Mouse (Mus musculus) heart, embryonic 16.5 days (tissue): ENCODE results near the gene Spint4. TPM values are rescaled to one million over a fixed set of nuclear protein-coding genes. Genes with fewer than 3 reads are reported as not detected.
A peak's percentile ranks its signal among the peaks of the same experiment; 100 is the strongest.

Source experiments
- ATAC-seq: fragments of 200-750 bp; cut with Nextera tagmentation; replicated peaks from 2 replicates; pipeline ENCODE4 v1.8.0; 2017; ENCODE audit warnings: moderate number of reproducible peaks; ENCODE audit not compliant: insufficient read depth, low FRiP score; ENCODE audit errors: extremely low read depth
- H3K27ac ChIP-seq: fragments of 300-500 bp; sonication (generic); 2 replicates; pipeline ENCODE4 v1.5.1; 2014; ENCODE audit warnings: mild to moderate bottlenecking, low read length, control low read depth, moderate library complexity
- H3K27me3 ChIP-seq: fragments of 300-500 bp; sonication (generic); 2 replicates; pipeline ENCODE4 v1.6.1; 2014; ENCODE audit warnings: low read length, mixed read lengths; ENCODE audit not compliant: control insufficient read depth, insufficient read depth
- H3K36me3 ChIP-seq: fragments of 300-500 bp; sonication (generic); 2 replicates; pipeline ENCODE4 v1.6.1; 2014; ENCODE audit not compliant: control insufficient read depth, insufficient read depth
- H3K4me1 ChIP-seq: fragments of 300-500 bp; sonication (generic); 2 replicates; pipeline ENCODE4 v1.6.1; 2014; ENCODE audit warnings: low read length, mixed read lengths; ENCODE audit not compliant: control insufficient read depth, insufficient read depth
- H3K4me2 ChIP-seq: fragments of 300-500 bp; sonication (generic); 2 replicates; pipeline ENCODE4 v1.6.1; 2014; ENCODE audit warnings: low read depth, mild to moderate bottlenecking, control low read depth, low read length
- H3K4me3 ChIP-seq: fragments of 300-500 bp; sonication (generic); 2 replicates; pipeline ENCODE4 v1.5.1; 2014; ENCODE audit warnings: mild to moderate bottlenecking, control low read depth, low read length
- H3K9ac ChIP-seq: fragments of 300-500 bp; sonication (generic); 2 replicates; pipeline ENCODE4 v1.6.1; 2014; ENCODE audit warnings: low read length, control low read depth
- H3K9me3 ChIP-seq: fragments of 300-500 bp; sonication (generic); replicated peaks from 2 replicates; pipeline ENCODE4 v1.6.1; 2016; ENCODE audit warnings: low read length; ENCODE audit not compliant: control insufficient read depth
- whole genome bisulfite sequencing: fragments of 180-500 bp; shearing (Covaris S2); extraction: QIAGEN DNeasy Blood & Tissue Kit; methylation state at CpG from one replicate; pipeline ENCODE4 v1.1.7; 2014; 5-methylcytosine and 5-hydroxymethylcytosine counted together
- polyA plus RNA-seq: library from polyadenylated mRNA; unstranded; fragments of >200 nt; fragmentation: Nextera tagmentation; extraction: Ambion mirVana; gene quantifications from 2 replicates; pipeline ENCODE4 v1.2.1, GENCODE M21; 2015

Gene Spint4
- polyA plus RNA-seq, 1 experiment from 2014 or later, result not detected

- 61% methylated on average over 13 of the region's 13 CpGs for WGBS
- ATAC-seq, result no peak
- H3K4me1 ChIP-seq, result peaks cover 12% of the 10 kb centered on the region
- H3K9me3 ChIP-seq, result no peaks in the 10 kb centered on the region
- no peaks in the 10 kb centered on the region for H3K27me3 ChIP-seq
- H3K4me3 ChIP-seq, result peak overlapping the region; percentile 92
- peaks cover 14% of the 10 kb centered on the region for H3K36me3 ChIP-seq
- H3K27ac ChIP-seq, result no peak overlapping the region
- peak overlapping the region; percentile 96 for H3K9ac ChIP-seq
- H3K4me2 ChIP-seq, result peak overlapping the region; percentile 98
Measured at GRCm38 (mm10) chr2:164744987-164745386, 46.7 kb downstream of the Spint4 start.

GRCm38 (mm10) chr2:164745843-164746479, 47.7 kb downstream of the Spint4 start, which contains the start of the genes Wfdc3 and Dnttip1:
Wfdc3 (minus strand) TSS chr2:164745931.
Dnttip1 (plus strand) TSS chr2:164745983.
- H3K9ac ChIP-seq, result peak within 1 kb of the TSS; percentile 96
- H3K4me2 ChIP-seq, result peak within 1 kb of the TSS; percentile 98
- no peaks in the 10 kb centered on the region for H3K9me3 ChIP-seq
- under 1% methylated on average over 57 of the region's 70 CpGs for WGBS
- no peaks in the 10 kb centered on the region for H3K27me3 ChIP-seq
- H3K4me3 ChIP-seq, result peak within 1 kb of the TSS; percentile 92
- H3K27ac ChIP-seq, result peak within 1 kb of the TSS; percentile 79
- peaks cover 20% of the 10 kb centered on the region for H3K36me3 ChIP-seq
- peaks cover 12% of the 10 kb centered on the region for H3K4me1 ChIP-seq
- ATAC-seq, result peak; percentile 90

GRCm38 (mm10) chr2:164746693-164747092, 48.4 kb downstream of the Spint4 start:
- WGBS, result 33% methylated on average over 8 of the region's 8 CpGs
- H3K27ac ChIP-seq, result no peak overlapping the region; the same call in 1 of the 2 replicates

GRCm38 (mm10) chr2:164748191-164748590, 49.9 kb downstream of the Spint4 start:
- Histone ChIP-seq H3K9ac (no peak overlapping the region), H3K4me1 (peaks cover 12% of the 10 kb centered on the region), H3K27ac (no peak overlapping the region), H3K36me3 (peaks cover 32% of the 10 kb centered on the region), H3K9me3 (no peaks in the 10 kb centered on the region), H3K4me3 (no peak overlapping the region), H3K27me3 (no peaks in the 10 kb centered on the region), H3K4me2 (no peak overlapping the region)
- WGBS, result 79% methylated on average over 4 of the region's 4 CpGs
- no peak for ATAC-seq

More at GRCm38 (mm10) chr2:164746693-164747092, 48.4 kb downstream of the Spint4 start:
- Histone ChIP-seq H3K36me3 (peaks cover 23% of the 10 kb centered on the region), H3K9me3 (no peaks in the 10 kb centered on the region), H3K4me3 (peak overlapping the region; percentile 92), H3K4me2 (peak overlapping the region; percentile 83), H3K9ac (peak overlapping the region; percentile 96), H3K27me3 (no peaks in the 10 kb centered on the region), H3K4me1 (peaks cover 12% of the 10 kb centered on the region)
- no peak for ATAC-seq

- no peak overlapping the region for H3K4me3 ChIP-seq
- peaks cover 36% of the 10 kb centered on the region for H3K36me3 ChIP-seq
- peaks cover 13% of the 10 kb centered on the region for H3K4me1 ChIP-seq
- no peaks in the 10 kb centered on the region for H3K27me3 ChIP-seq
- H3K27ac ChIP-seq, result no peak overlapping the region
- H3K9me3 ChIP-seq, result no peaks in the 10 kb centered on the region
- no peak overlapping the region for H3K9ac ChIP-seq
- 88% methylated on average over 6 of the region's 6 CpGs for WGBS
- H3K4me2 ChIP-seq, result no peak overlapping the region
- ATAC-seq, result no peak
Measured at GRCm38 (mm10) chr2:164748991-164749390, 50.7 kb downstream of the Spint4 start.

Other genes with a start within 250 kb of the Spint4 start
- gene Sys1, start 241.5 kb upstream of the Spint4 start, polyA plus RNA-seq, result 33.4 and 41.7 TPM in 2 replicates
- 11.6 and 12.1 TPM in 2 replicates for gene Gm20458, start 237.5 kb upstream of the Spint4 start, polyA plus RNA-seq
- not detected in 2 replicates for gene Trp53tg5, start 224.8 kb upstream of the Spint4 start, polyA plus RNA-seq
- 10.6 and 16.4 TPM in 2 replicates for gene Dbndd2, start 212.4 kb upstream of the Spint4 start, polyA plus RNA-seq
- 45.3 and 46.2 TPM in 2 replicates for gene Pigt, start 201.0 kb upstream of the Spint4 start, polyA plus RNA-seq
- 21.3 and 50.0 TPM in 2 replicates for gene Wfdc2, start 136.1 kb upstream of the Spint4 start, polyA plus RNA-seq
- gene Spint3, start 125.0 kb upstream of the Spint4 start, polyA plus RNA-seq, result not detected in 2 replicates
- gene Wfdc6a, start 113.1 kb upstream of the Spint4 start, polyA plus RNA-seq, result 0.19 and 0.30 TPM in 2 replicates
- not detected in 2 replicates for gene Eppin, start 104.9 kb upstream of the Spint4 start, polyA plus RNA-seq
- not detected in 2 replicates for gene Wfdc6b, start 85.0 kb upstream of the Spint4 start, polyA plus RNA-seq
- gene Wfdc8, start 84.9 kb upstream of the Spint4 start, polyA plus RNA-seq, result not detected in 2 replicates
- gene Wfdc16, start 59.7 kb upstream of the Spint4 start, polyA plus RNA-seq, result not detected in 2 replicates
- gene Wfdc10, start 42.5 kb upstream of the Spint4 start, polyA plus RNA-seq, result 0.35 TPM in 1 of 2 replicates, not detected in the other
- not detected in 2 replicates for gene Wfdc9, start 41.9 kb upstream of the Spint4 start, polyA plus RNA-seq
- not detected in 2 replicates for gene Wfdc11, start 24.4 kb upstream of the Spint4 start, polyA plus RNA-seq
- gene Wfdc13, start 13.4 kb upstream of the Spint4 start, polyA plus RNA-seq, result 0.35 TPM in 1 of 2 replicates, not detected in the other
- not detected in 2 replicates for gene Spint5, start 16.8 kb downstream of the Spint4 start, polyA plus RNA-seq
- 0.51 and 0.80 TPM in 2 replicates for gene Wfdc3, start 47.4 kb downstream of the Spint4 start, polyA plus RNA-seq
- gene Dnttip1, start 47.5 kb downstream of the Spint4 start, polyA plus RNA-seq, result 56.0 and 58.7 TPM in 2 replicates
- 388 and 390 TPM in 2 replicates for gene Ube2c, start 71.4 kb downstream of the Spint4 start, polyA plus RNA-seq
- gene Tnnc2, start 81.5 kb downstream of the Spint4 start, polyA plus RNA-seq, result 6.7 and 28.8 TPM in 2 replicates
- 40.6 and 45.6 TPM in 2 replicates for gene Snx21, start 87.3 kb downstream of the Spint4 start, polyA plus RNA-seq
- 15.7 and 16.7 TPM in 2 replicates for gene Acot8, start 106.4 kb downstream of the Spint4 start, polyA plus RNA-seq
- gene Zswim3, start 106.6 kb downstream of the Spint4 start, polyA plus RNA-seq, result 5.9 and 6.4 TPM in 2 replicates
- 10.6 and 12.1 TPM in 2 replicates for gene Zswim1, start 124.2 kb downstream of the Spint4 start, polyA plus RNA-seq
- gene Spata25, start 130.0 kb downstream of the Spint4 start, polyA plus RNA-seq, result 0.42 TPM in 1 of 2 replicates, not detected in the other
- gene Ctsa, start 134.4 kb downstream of the Spint4 start, polyA plus RNA-seq, result 173 and 184 TPM in 2 replicates
- 50.6 and 52.8 TPM in 2 replicates for gene Neurl2, start 135.0 kb downstream of the Spint4 start, polyA plus RNA-seq
- 52.0 and 67.2 TPM in 2 replicates for gene Pltp, start 159.2 kb downstream of the Spint4 start, polyA plus RNA-seq
- 53.4 and 54.5 TPM in 2 replicates for gene Pcif1, start 180.8 kb downstream of the Spint4 start, polyA plus RNA-seq
- gene Zfp335, start 213.3 kb downstream of the Spint4 start, polyA plus RNA-seq, result 9.2 and 9.5 TPM in 2 replicates
- gene Mmp9, start 242.3 kb downstream of the Spint4 start, polyA plus RNA-seq, result 3.8 and 9.7 TPM in 2 replicates